Mouse (Mus musculus): Measurements from ENCODE around the gene Bach2. TPM values are rescaled to one million over a fixed set of nuclear protein-coding genes. Genes with fewer than 3 reads are reported as not detected.

Bach2 gene
- polyA plus RNA-seq, 1 experiment from 2014 or later, result 2.4 TPM

- H3K4me2 ChIP-seq (ENCODE audit: low read depth, low read length), result peak overlapping the region; percentile 34; the same call in 1 of the 2 replicates
- no peaks in the 10 kb centered on the region for H3K9me3 ChIP-seq (ENCODE audit: control insufficient read depth, low read length)
- peaks cover 13% of the 10 kb centered on the region for H3K4me1 ChIP-seq (ENCODE audit: control insufficient read depth, insufficient read depth, low read length)
- peak overlapping the region; percentile 27; the same call in 1 of the 2 replicates for H3K27ac ChIP-seq (ENCODE audit: low read length)
- H3K4me3 ChIP-seq (ENCODE audit: low read length), result no peak overlapping the region
- no peak for ATAC-seq
- H3K27me3 ChIP-seq (replicated peaks; ENCODE audit: control insufficient read depth, insufficient read depth, low read length), result no peaks in the 10 kb centered on the region
- 58% methylated on average over 9 of the region's 9 CpGs for WGBS
- H3K9ac ChIP-seq (ENCODE audit: low read depth, low read length), result no peak overlapping the region
- no peaks in the 10 kb centered on the region for H3K36me3 ChIP-seq (ENCODE audit: control insufficient read depth, insufficient read depth, low read length)
Observed at GRCm38 (mm10) chr4:32530421-32530920, 291.9 kb downstream of the Bach2 start.

- Histone ChIP-seq H3K27me3 (replicated peaks; ENCODE audit: control insufficient read depth, insufficient read depth, low read length) (no peaks in the 10 kb centered on the region), H3K9me3 (ENCODE audit: control insufficient read depth, low read length) (no peaks in the 10 kb centered on the region), H3K4me1 (ENCODE audit: control insufficient read depth, insufficient read depth, low read length) (peaks cover 13% of the 10 kb centered on the region), H3K36me3 (ENCODE audit: control insufficient read depth, insufficient read depth, low read length) (no peaks in the 10 kb centered on the region), H3K4me2 (ENCODE audit: low read depth, low read length) (peak overlapping the region; percentile 34), H3K27ac (ENCODE audit: low read length) (peak overlapping the region; percentile 27), H3K4me3 (ENCODE audit: low read length) (peak overlapping the region; percentile 18), H3K9ac (ENCODE audit: low read depth, low read length) (0 out of 2 replicates have a peak overlapping the region, but pooled peaks have one; percentile 6)
- peak; percentile 86 for ATAC-seq
- 19% methylated on average over 28 of the region's 28 CpGs for WGBS
Observed at GRCm38 (mm10) chr4:32530921-32531846, 292.6 kb downstream of the Bach2 start.

- WGBS, result 57% methylated on average over 8 of the region's 8 CpGs
- Histone ChIP-seq H3K36me3 (ENCODE audit: control insufficient read depth, insufficient read depth, low read length) (no peaks in the 10 kb centered on the region), H3K4me1 (ENCODE audit: control insufficient read depth, insufficient read depth, low read length) (peaks cover 16% of the 10 kb centered on the region), H3K4me2 (ENCODE audit: low read depth, low read length) (peak overlapping the region; percentile 34; the same call in 1 of the 2 replicates), H3K9me3 (ENCODE audit: control insufficient read depth, low read length) (no peaks in the 10 kb centered on the region), H3K27ac (ENCODE audit: low read length) (0 out of 2 replicates have a peak overlapping the region, but pooled peaks have one; percentile 25), H3K4me3 (ENCODE audit: low read length) (no peak overlapping the region), H3K9ac (ENCODE audit: low read depth, low read length) (no peak overlapping the region), H3K27me3 (replicated peaks; ENCODE audit: control insufficient read depth, insufficient read depth, low read length) (no peaks in the 10 kb centered on the region)
- ATAC-seq, result no peak
Observed at GRCm38 (mm10) chr4:32532079-32532478, 293.5 kb downstream of the Bach2 start.

- ATAC-seq, result no peak
- Histone ChIP-seq H3K36me3 (ENCODE audit: control insufficient read depth, insufficient read depth, low read length) (no peaks in the 10 kb centered on the region), H3K9me3 (ENCODE audit: control insufficient read depth, low read length) (no peaks in the 10 kb centered on the region), H3K4me1 (ENCODE audit: control insufficient read depth, insufficient read depth, low read length) (peaks cover 26% of the 10 kb centered on the region), H3K9ac (ENCODE audit: low read depth, low read length) (no peak overlapping the region), H3K27ac (ENCODE audit: low read length) (no peak overlapping the region), H3K27me3 (replicated peaks; ENCODE audit: control insufficient read depth, insufficient read depth, low read length) (no peaks in the 10 kb centered on the region), H3K4me2 (ENCODE audit: low read depth, low read length) (no peak overlapping the region), H3K4me3 (ENCODE audit: low read length) (no peak overlapping the region)
- WGBS, result 63% methylated on average over 7 of the region's 7 CpGs
Observed at GRCm38 (mm10) chr4:32533735-32534134, 295.1 kb downstream of the Bach2 start.

GRCm38 (mm10) chr4:32535626-32536025, 297.0 kb downstream of the Bach2 start:
- Histone ChIP-seq H3K27me3 (replicated peaks; ENCODE audit: control insufficient read depth, insufficient read depth, low read length) (no peaks in the 10 kb centered on the region), H3K9ac (ENCODE audit: low read depth, low read length) (no peak overlapping the region), H3K4me2 (ENCODE audit: low read depth, low read length) (no peak overlapping the region), H3K9me3 (ENCODE audit: control insufficient read depth, low read length) (no peaks in the 10 kb centered on the region), H3K27ac (ENCODE audit: low read length) (no peak overlapping the region), H3K4me1 (ENCODE audit: control insufficient read depth, insufficient read depth, low read length) (peaks cover 31% of the 10 kb centered on the region), H3K4me3 (ENCODE audit: low read length) (no peak overlapping the region), H3K36me3 (ENCODE audit: control insufficient read depth, insufficient read depth, low read length) (no peaks in the 10 kb centered on the region)
- 77% methylated on average over 7 of the region's 7 CpGs for WGBS
- ATAC-seq, result no peak

GRCm38 (mm10) chr4:32536870-32537508, 298.4 kb downstream of the Bach2 start:
- Histone ChIP-seq H3K27ac (ENCODE audit: low read length) (no peak overlapping the region), H3K9me3 (ENCODE audit: control insufficient read depth, low read length) (no peaks in the 10 kb centered on the region), H3K9ac (ENCODE audit: low read depth, low read length) (no peak overlapping the region), H3K4me1 (ENCODE audit: control insufficient read depth, insufficient read depth, low read length) (peaks cover 20% of the 10 kb centered on the region), H3K4me2 (ENCODE audit: low read depth, low read length) (no peak overlapping the region), H3K36me3 (ENCODE audit: control insufficient read depth, insufficient read depth, low read length) (no peaks in the 10 kb centered on the region), H3K27me3 (replicated peaks; ENCODE audit: control insufficient read depth, insufficient read depth, low read length) (no peaks in the 10 kb centered on the region), H3K4me3 (ENCODE audit: low read length) (no peak overlapping the region)
- no peak for ATAC-seq
- WGBS, result 81% methylated on average over 8 of the region's 8 CpGs

- H3K27ac ChIP-seq (ENCODE audit: low read length), result peak overlapping the region; percentile 59; the same call in 1 of the 2 replicates
- ATAC-seq, result peak; percentile 60
- 15% methylated on average over 5 of the region's 5 CpGs for WGBS
Observed at GRCm38 (mm10) chr4:32538088-32538487, 299.5 kb downstream of the Bach2 start.

GRCm38 (mm10) chr4:32538488-32538887, 299.9 kb downstream of the Bach2 start:
- Histone ChIP-seq H3K4me3 (ENCODE audit: low read length) (no peak overlapping the region), H3K4me1 (ENCODE audit: control insufficient read depth, insufficient read depth, low read length) (peaks cover 17% of the 10 kb centered on the region), H3K27me3 (replicated peaks; ENCODE audit: control insufficient read depth, insufficient read depth, low read length) (no peaks in the 10 kb centered on the region), H3K27ac (ENCODE audit: low read length) (peak overlapping the region; percentile 59; the same call in 1 of the 2 replicates), H3K36me3 (ENCODE audit: control insufficient read depth, insufficient read depth, low read length) (no peaks in the 10 kb centered on the region), H3K9me3 (ENCODE audit: control insufficient read depth, low read length) (no peaks in the 10 kb centered on the region), H3K9ac (ENCODE audit: low read depth, low read length) (no peak overlapping the region), H3K4me2 (ENCODE audit: low read depth, low read length) (no peak overlapping the region)
- 45% methylated on average over 4 of the region's 4 CpGs for WGBS
- peak; percentile 95 for ATAC-seq

More at GRCm38 (mm10) chr4:32538088-32538487, 299.5 kb downstream of the Bach2 start:
- Histone ChIP-seq H3K4me3 (ENCODE audit: low read length) (no peak overlapping the region), H3K4me2 (ENCODE audit: low read depth, low read length) (no peak overlapping the region), H3K9ac (ENCODE audit: low read depth, low read length) (no peak overlapping the region), H3K4me1 (ENCODE audit: control insufficient read depth, insufficient read depth, low read length) (peaks cover 17% of the 10 kb centered on the region), H3K36me3 (ENCODE audit: control insufficient read depth, insufficient read depth, low read length) (no peaks in the 10 kb centered on the region), H3K27me3 (replicated peaks; ENCODE audit: control insufficient read depth, insufficient read depth, low read length) (no peaks in the 10 kb centered on the region), H3K9me3 (ENCODE audit: control insufficient read depth, low read length) (no peaks in the 10 kb centered on the region)

- no peaks in the 10 kb centered on the region for H3K27me3 ChIP-seq (replicated peaks; ENCODE audit: control insufficient read depth, insufficient read depth, low read length)
- H3K4me1 ChIP-seq (ENCODE audit: control insufficient read depth, insufficient read depth, low read length), result peaks cover 17% of the 10 kb centered on the region
- WGBS, result 68% methylated on average over 11 of the region's 11 CpGs
- no peaks in the 10 kb centered on the region for H3K36me3 ChIP-seq (ENCODE audit: control insufficient read depth, insufficient read depth, low read length)
- H3K4me3 ChIP-seq (ENCODE audit: low read length), result no peak overlapping the region
- no peaks in the 10 kb centered on the region for H3K9me3 ChIP-seq (ENCODE audit: control insufficient read depth, low read length)
- ATAC-seq, result peak; percentile 78
- H3K4me2 ChIP-seq (ENCODE audit: low read depth, low read length), result no peak overlapping the region
- H3K9ac ChIP-seq (ENCODE audit: low read depth, low read length), result no peak overlapping the region
- peak overlapping the region; percentile 29; the same call in 1 of the 2 replicates for H3K27ac ChIP-seq (ENCODE audit: low read length)
Observed at GRCm38 (mm10) chr4:32538987-32539386, 300.4 kb downstream of the Bach2 start.
